Mouse (Mus musculus) left cerebral cortex, adult 18-20 months (tissue): ENCODE data around the gene Gjc3. TPM values are rescaled to one million over a fixed set of nuclear protein-coding genes. Genes with fewer than 3 reads are reported as not detected.

Experiments
- DNase-seq, 2 experiments: peaks; one replicate each; pipeline ENCODE4 v3.0.0; 2021 to 2022; ENCODE audit warnings: low spot score in 2 of 2, mixed read lengths in 1 of 2
- total RNA-seq, 2 experiments: library from RNA; stranded (reverse); gene quantifications; 2 replicates each; pipeline ENCODE4 v1.2.3; 2021

The Gjc3 gene
- total RNA-seq, 2 experiments from 2014 or later: 13.0 to 15.0 TPM

DNA sequence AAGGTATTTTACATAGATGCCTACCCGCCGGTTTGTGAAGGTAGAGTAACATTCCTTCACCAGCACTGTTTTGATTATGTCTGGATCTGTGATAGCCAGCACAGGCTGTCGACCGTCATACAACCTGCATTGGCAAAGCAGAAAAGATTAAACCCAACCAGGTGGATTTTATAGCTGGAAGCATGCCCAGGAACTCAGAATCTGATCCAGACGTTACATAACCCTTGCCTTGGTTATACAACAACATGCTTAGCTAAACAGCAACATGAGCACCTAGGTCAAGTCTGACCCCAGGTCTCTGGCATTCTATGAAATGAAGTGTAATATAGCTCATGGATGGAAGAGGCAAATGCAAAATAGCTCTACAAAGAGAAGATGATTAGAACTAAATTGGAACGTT, 47.3 kb downstream of the Gjc3 start:
- no peak for DNase-seq

DNA sequence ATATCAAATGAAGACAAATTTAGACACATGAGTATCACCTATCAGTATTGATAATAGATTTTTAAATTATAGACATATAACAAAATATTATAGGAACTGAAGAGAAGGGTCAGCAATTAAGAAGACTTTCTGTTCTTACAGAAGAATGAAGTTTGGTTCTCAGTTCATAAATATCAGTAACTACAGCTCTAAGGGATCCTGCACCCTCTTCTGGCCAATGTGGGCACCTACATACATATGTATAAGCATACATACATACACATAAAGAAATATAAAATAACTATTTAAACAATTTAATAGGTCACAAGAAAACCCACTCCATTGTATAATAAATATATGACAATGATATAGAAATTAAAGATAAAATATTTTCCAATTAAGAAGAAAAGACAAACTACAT, 48.4 kb downstream of the Gjc3 start:
- no peak for DNase-seq

DNA sequence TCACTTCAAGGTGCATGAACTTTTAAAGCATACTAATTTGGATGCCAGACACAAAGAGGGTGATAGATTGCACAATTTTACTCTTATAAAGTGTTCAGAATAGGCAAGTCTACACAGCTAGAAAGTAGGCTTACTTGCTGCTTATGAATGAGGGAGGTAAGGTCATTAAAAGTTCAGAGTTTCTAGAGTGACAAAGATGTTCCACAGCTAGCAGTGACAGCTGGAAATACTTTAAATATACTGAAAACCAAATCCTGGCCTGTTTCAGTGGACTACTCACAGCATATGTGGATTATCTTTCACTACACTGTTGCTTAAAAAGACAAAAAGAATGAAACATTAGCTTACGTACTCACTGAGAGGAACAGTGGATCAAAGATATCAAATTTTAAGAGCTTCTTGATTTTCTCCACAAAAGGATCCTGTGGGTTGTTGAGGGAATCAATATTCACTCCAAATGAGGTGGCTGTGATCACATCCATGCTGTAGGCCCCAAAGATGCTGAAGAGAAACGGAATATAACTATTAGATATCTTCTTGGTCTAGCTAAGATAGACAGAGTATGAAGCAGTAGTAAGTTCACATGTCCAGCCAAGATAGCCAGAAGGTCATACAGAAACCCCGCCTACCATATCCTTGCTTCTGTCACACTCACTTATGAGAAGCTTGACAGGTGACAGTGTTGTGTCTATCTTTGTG, 53.2 kb downstream of the Gjc3 start:
- DNase-seq: no peak

Other genes with a start within 250 kb of the Gjc3 start
- gene Nyap1, start 221.5 kb downstream of the Gjc3 start, total RNA-seq: 10 to 100 TPM; 80.1 to 82.0 TPM
- gene Tsc22d4, start 217.4 kb downstream of the Gjc3 start, total RNA-seq: 100 to 1,000 TPM; 139 to 145 TPM
- 10 to 100 TPM; 23.7 to 25.7 TPM for gene Ppp1r35, start 184.2 kb downstream of the Gjc3 start, total RNA-seq
- 10 to 100 TPM; 39.1 to 50.2 TPM for gene Mepce, start 175.4 kb downstream of the Gjc3 start, total RNA-seq
- 1 to 10 TPM; 5.9 to 7.6 TPM for gene Zcwpw1, start 175.3 kb downstream of the Gjc3 start, total RNA-seq
- gene Pilra, start 126.8 kb downstream of the Gjc3 start, total RNA-seq: under 1 TPM; 0.51 to 0.91 TPM
- gene Pilrb1, start 105.0 kb downstream of the Gjc3 start, total RNA-seq: not detected
- gene Pilrb2, start 91.3 kb downstream of the Gjc3 start, total RNA-seq: under 1 TPM in 1 of 2 experiments, not detected in 1; 0.19 TPM
- under 1 TPM in 1 of 2 experiments, not detected in 1; 0.19 TPM for gene Cyp3a13, start 41.5 kb downstream of the Gjc3 start, total RNA-seq
- gene Azgp1, start 18.4 kb upstream of the Gjc3 start, total RNA-seq: not detected
- gene Smok3a, start 58.2 kb upstream of the Gjc3 start, total RNA-seq: not detected
- not detected for gene Smok3b, start 58.3 kb upstream of the Gjc3 start, total RNA-seq
- not detected for gene Smok3c, start 90.1 kb upstream of the Gjc3 start, total RNA-seq
- gene Zkscan1, start 122.0 kb upstream of the Gjc3 start, total RNA-seq: 10 to 100 TPM; 40.5 to 42.3 TPM
- 10 to 100 TPM; 17.2 to 17.4 TPM for gene Zscan21, start 153.8 kb upstream of the Gjc3 start, total RNA-seq
- gene Zfp113, start 192.6 kb upstream of the Gjc3 start, total RNA-seq: 10 to 100 TPM; 11.2 to 12.6 TPM
- gene Cops6, start 198.0 kb upstream of the Gjc3 start, total RNA-seq: 100 to 1,000 TPM; 142 to 146 TPM
- gene Ap4m1, start 208.9 kb upstream of the Gjc3 start, total RNA-seq: 10 to 100 TPM; 19.9 to 22.1 TPM
- 10 to 100 TPM; 14.0 to 15.7 TPM for gene Mcm7, start 209.3 kb upstream of the Gjc3 start, total RNA-seq
- 10 to 100 TPM; 42.4 to 43.2 TPM for gene Taf6, start 224.4 kb upstream of the Gjc3 start, total RNA-seq
- 10 to 100 TPM; 13.0 to 16.3 TPM for gene Cnpy4, start 224.4 kb upstream of the Gjc3 start, total RNA-seq
- gene Mblac1, start 231.2 kb upstream of the Gjc3 start, total RNA-seq: 1 to 10 TPM; 8.6 TPM